Comparison of ENCODE assay signal across 8 mouse cellular contexts in genomic region chr17:56613236-56613844, GRCm38 (mm10). TPM values are rescaled to one million over a fixed set of nuclear protein-coding genes. Genes with fewer than 3 reads are reported as not detected.
DNase-seq lines count a peak whose midpoint lies in the region; ATAC-seq and TF ChIP-seq lines count a peak whose summit lies in the region.

TSS of gene Rpl36 (plus strand) at chr17:56613416.

- H3K9ac ChIP-seq in kidney, embryonic 15.5 days, result peak within 1 kb of the TSS; percentile 56

- TF ChIP-seq CTCF in bone marrow macrophage, adult 2 months (IDR thresholded peaks at IDR 0.05; ENCODE audit: low read depth, low read length), result peak; percentile 66
- peak; percentile 74 for TF ChIP-seq CTCF in embryonic fibroblast, embryonic 13.5 days (IDR thresholded peaks at IDR 0.05; ENCODE audit: borderline replicate concordance, insufficient read depth, low read length)

- peak within 1 kb of the TSS; percentile 93 for H3K4me3 ChIP-seq in bone marrow macrophage, adult 2 months (ENCODE audit: insufficient read depth, low read length)
- H3K4me3 ChIP-seq in embryonic fibroblast, embryonic 13.5 days (ENCODE audit: insufficient read depth, low read length), result peak within 1 kb of the TSS; percentile 68
- peak within 1 kb of the TSS; percentile 86 for H3K4me3 ChIP-seq in heart, embryonic 10.5 days
- peak within 1 kb of the TSS; percentile 70 for H3K4me3 ChIP-seq in kidney, embryonic 15.5 days (replicated peaks)

- peak within 1 kb of the TSS; percentile 76 for H3K27ac ChIP-seq in bone marrow macrophage, adult 2 months (ENCODE audit: insufficient read depth, low read depth, low read length)
- H3K27ac ChIP-seq in embryonic fibroblast, embryonic 13.5 days (ENCODE audit: insufficient read depth, low read length), result peak within 1 kb of the TSS; percentile 69
- peak within 1 kb of the TSS; percentile 96 for H3K27ac ChIP-seq in heart, embryonic 10.5 days
- H3K27ac ChIP-seq in kidney, embryonic 15.5 days, result peak within 1 kb of the TSS; percentile 92

- WGBS in heart, embryonic 10.5 days, result under 1% methylated on average over 52 of the region's 52 CpGs
- under 1% methylated on average over 52 of the region's 52 CpGs for WGBS in kidney, embryonic 15.5 days

- DNase-seq in 416B (ENCODE audit: low read depth) (peak; percentile 94), liver (peak; percentile 95)
- peak; percentile 97 for DNase-seq in heart, embryonic 10.5 days (ENCODE audit: low spot score)
- DNase-seq in spleen, postnatal 4 days (ENCODE audit: low spot score in 2 of 2), result peak; percentile 94 to 98

- ATAC-seq in kidney, embryonic 15.5 days (replicated peaks; ENCODE audit: low FRiP score), result peak; percentile 43
- ATAC-seq in monocyte, adult 5-6 weeks (replicated peaks; ENCODE audit: insufficient number of reproducible peaks, low FRiP score, low TSS enrichment, poor library complexity, severe bottlenecking), result peak; percentile 75

- H3K27me3 ChIP-seq in heart, embryonic 10.5 days (ENCODE audit: insufficient read depth, poor library complexity, severe bottlenecking), result no peaks in the 10 kb centered on the region
- no peaks in the 10 kb centered on the region for H3K27me3 ChIP-seq in kidney, embryonic 15.5 days

- no peaks in the 10 kb centered on the region for H3K9me3 ChIP-seq in heart, embryonic 10.5 days
- H3K9me3 ChIP-seq in kidney, embryonic 15.5 days (replicated peaks), result no peaks in the 10 kb centered on the region

- TF ChIP-seq POLR2A in bone marrow macrophage, adult 2 months (IDR thresholded peaks at IDR 0.05; ENCODE audit: borderline replicate concordance, low read depth, low read length), result no peak
- peak; percentile 83 for TF ChIP-seq POLR2A in embryonic fibroblast, embryonic 13.5 days (IDR thresholded peaks at IDR 0.05; ENCODE audit: low read depth, low read length)

- H3K36me3 ChIP-seq in heart, embryonic 10.5 days, result peaks cover 44% of the 10 kb centered on the region
- peaks cover 43% of the 10 kb centered on the region for H3K36me3 ChIP-seq in kidney, embryonic 15.5 days

- peak within 1 kb of the TSS; percentile 91 for H3K4me2 ChIP-seq in kidney, embryonic 15.5 days

- H3K4me1 ChIP-seq in bone marrow macrophage, adult 2 months (ENCODE audit: control insufficient read depth, insufficient read depth, low read length), result peaks cover 24% of the 10 kb centered on the region
- 0 out of 2 replicates have a peak, but pooled peaks cover 2% of the 10 kb centered on the region for H3K4me1 ChIP-seq in embryonic fibroblast, embryonic 13.5 days (ENCODE audit: control insufficient read depth, insufficient read depth, low read length)
- peaks cover 42% of the 10 kb centered on the region for H3K4me1 ChIP-seq in heart, embryonic 10.5 days
- peaks cover 55% of the 10 kb centered on the region for H3K4me1 ChIP-seq in kidney, embryonic 15.5 days

RNA-seq across cellular contexts. Expression of gene Rpl36, which starts in this region (rescaled TPM):
- polyA plus RNA-seq in bone marrow macrophage, adult 2 months (2012; ENCODE audit: insufficient read depth, insufficient read length, missing spikeins), result 507 and 564 TPM in 2 replicates
- 200 and 331 TPM in 2 replicates for polyA plus RNA-seq in embryonic fibroblast, embryonic 13.5 days (2011; ENCODE audit: insufficient read length, low read depth, missing spikeins)
- 1,286 and 1,339 TPM in 2 replicates for polyA plus RNA-seq in heart, embryonic 10.5 days (2016; fragmentation: Nextera tagmentation; extraction: Ambion mirVana)
- 1,888 and 2,013 TPM in 2 replicates for polyA plus RNA-seq in kidney, embryonic 15.5 days (2015; fragmentation: Nextera tagmentation; extraction: Ambion mirVana)
- total RNA-seq in monocyte, adult 5-6 weeks (2017), result 1,204 to 1,236 TPM (median 1,232 TPM) in 3 replicates

Comparison
In these comparisons a context has a peak if more than half of its experiments do, and no peak if none do; other contexts are left out.
1. Peak in every context shown above with its lines: DNase-seq, ATAC-seq, H3K4me3 ChIP-seq and H3K27ac ChIP-seq.